Comparison of ENCODE assay signal across 9 mouse cellular contexts in genomic region chr5:90033103-90033502, GRCm38 (mm10).
DNase-seq lines count a peak whose midpoint lies in the region; ATAC-seq and TF ChIP-seq lines count a peak whose summit lies in the region.
"Had no signal": no experiment of that assay in that cellular context is flagged by ENCODE, and none has a peak within 500 bp of the region (broad histone marks: within the 10 kb centered on the region; RNA-seq: fewer than 3 reads in every experiment).

No protein-coding gene starts in this region.

- H3K36me3 ChIP-seq in kidney, embryonic 15.5 days: no peaks in the 10 kb centered on the region
- H3K36me3 ChIP-seq in forebrain, postnatal 0 days (ENCODE audit: insufficient read depth): no peaks in the 10 kb centered on the region
- H3K36me3 ChIP-seq in lung, embryonic 16.5 days (ENCODE audit: control insufficient read depth, insufficient read depth, low read length): no peaks in the 10 kb centered on the region
- H3K36me3 ChIP-seq in liver, postnatal 0 days (replicated peaks; ENCODE audit: insufficient read depth, low read length): no peaks in the 10 kb centered on the region
- no peaks in the 10 kb centered on the region for H3K36me3 ChIP-seq in limb, embryonic 10.5 days
- H3K36me3 ChIP-seq: liver, embryonic 13.5 days had no signal

- no peak overlapping the region for H3K9ac ChIP-seq in kidney, embryonic 15.5 days
- H3K9ac ChIP-seq in forebrain, postnatal 0 days: no peak overlapping the region
- H3K9ac ChIP-seq in lung, embryonic 16.5 days (ENCODE audit: low read length): no peak overlapping the region
- H3K9ac ChIP-seq in liver, postnatal 0 days (replicated peaks): no peak overlapping the region
- H3K9ac ChIP-seq: liver, embryonic 13.5 days had no signal

- no peak overlapping the region for H3K27ac ChIP-seq in kidney, embryonic 15.5 days
- no peak overlapping the region for H3K27ac ChIP-seq in cerebellum, adult 2 months (ENCODE audit: insufficient read depth, low read length)
- H3K27ac ChIP-seq in forebrain, postnatal 0 days (ENCODE audit: low read depth, low read length): peak overlapping the region; percentile 75
- no peak overlapping the region for H3K27ac ChIP-seq in lung, embryonic 16.5 days (ENCODE audit: low read length)
- no peak overlapping the region for H3K27ac ChIP-seq in liver, postnatal 0 days (ENCODE audit: low read depth)
- no peak overlapping the region for H3K27ac ChIP-seq in limb, embryonic 10.5 days
- H3K27ac ChIP-seq: liver, embryonic 13.5 days had no signal

- ATAC-seq in kidney, embryonic 15.5 days (replicated peaks; ENCODE audit: low FRiP score): peak; percentile 90
- ATAC-seq in forebrain, postnatal 0 days: peak; percentile 94
- peak; percentile 65; the same call in 1 of the 2 replicates for ATAC-seq in lung, embryonic 16.5 days (ENCODE audit: low read depth)
- ATAC-seq in liver, postnatal 0 days: no peak

- H3K9me3 ChIP-seq in kidney, embryonic 15.5 days (replicated peaks): no peaks in the 10 kb centered on the region
- H3K9me3 ChIP-seq in forebrain, postnatal 0 days (ENCODE audit: low read length): no peaks in the 10 kb centered on the region
- no peaks in the 10 kb centered on the region for H3K9me3 ChIP-seq in lung, embryonic 16.5 days (ENCODE audit: control insufficient read depth, low read length)
- H3K9me3 ChIP-seq in liver, postnatal 0 days (ENCODE audit: low read length): no peaks in the 10 kb centered on the region
- H3K9me3 ChIP-seq in limb, embryonic 10.5 days (replicated peaks): no peaks in the 10 kb centered on the region
- H3K9me3 ChIP-seq: liver, embryonic 13.5 days had no signal

- TF ChIP-seq EP300 in liver, postnatal 0 days (IDR thresholded peaks at IDR 0.05; ENCODE audit: low read depth): no peak

- no peak for DNase-seq in kidney, adult 8-10 months
- peak; percentile 24 to 59 for DNase-seq in cerebellum, adult 2 months
- DNase-seq in forebrain, postnatal 0 days: peak; percentile 87
- no peak for DNase-seq in liver, postnatal 0 days
- no peak for DNase-seq in adrenal gland, adult 2 months
- no peak for DNase-seq in limb, embryonic 10.5 days (ENCODE audit: low spot score)
- DNase-seq: liver, embryonic 13.5 days had no signal

- no peak overlapping the region for H3K4me3 ChIP-seq in kidney, embryonic 15.5 days (replicated peaks)
- H3K4me3 ChIP-seq in cerebellum, adult 2 months (replicated peaks; ENCODE audit: insufficient read depth, low read depth, low read length): no peak overlapping the region
- H3K4me3 ChIP-seq in forebrain, postnatal 0 days (ENCODE audit: low read depth, low read length): no peak overlapping the region
- no peak overlapping the region for H3K4me3 ChIP-seq in lung, embryonic 16.5 days (ENCODE audit: low read length)
- H3K4me3 ChIP-seq in liver, postnatal 0 days (ENCODE audit: low read depth, low read length): no peak overlapping the region
- no peak overlapping the region for H3K4me3 ChIP-seq in limb, embryonic 10.5 days
- H3K4me3 ChIP-seq: liver, embryonic 13.5 days had no signal

- H3K4me2 ChIP-seq in kidney, embryonic 15.5 days: no peak overlapping the region
- H3K4me2 ChIP-seq in forebrain, postnatal 0 days (ENCODE audit: low read depth): no peak overlapping the region
- no peak overlapping the region for H3K4me2 ChIP-seq in lung, embryonic 16.5 days (ENCODE audit: low read depth, low read length)
- no peak overlapping the region for H3K4me2 ChIP-seq in liver, postnatal 0 days (ENCODE audit: low read depth, low read length)
- H3K4me2 ChIP-seq: liver, embryonic 13.5 days had no signal

- TF ChIP-seq POLR2A in cerebellum, adult 2 months (IDR thresholded peaks at IDR 0.05; ENCODE audit: borderline replicate concordance, insufficient read depth, low read length): no peak

- peaks cover 6% of the 10 kb centered on the region; the same call in 1 of the 2 replicates for H3K27me3 ChIP-seq in kidney, embryonic 15.5 days
- no peaks in the 10 kb centered on the region for H3K27me3 ChIP-seq in cerebellum, adult 2 months (ENCODE audit: control insufficient read depth, insufficient read depth, low read length)
- no peaks in the 10 kb centered on the region for H3K27me3 ChIP-seq in forebrain, postnatal 0 days (ENCODE audit: insufficient read depth, low read length)
- no peaks in the 10 kb centered on the region for H3K27me3 ChIP-seq in lung, embryonic 16.5 days (ENCODE audit: control insufficient read depth, insufficient read depth, low read depth, low read length)
- no peaks in the 10 kb centered on the region for H3K27me3 ChIP-seq in liver, postnatal 0 days (ENCODE audit: insufficient read depth, low read length)
- H3K27me3 ChIP-seq in limb, embryonic 10.5 days (ENCODE audit: low read depth, poor library complexity, severe bottlenecking): no peaks in the 10 kb centered on the region
- H3K27me3 ChIP-seq: liver, embryonic 13.5 days had no signal

- WGBS in kidney, embryonic 15.5 days: 5% methylated on average over 5 of the region's 5 CpGs
- WGBS in cerebellum, adult 2 months: 9% methylated on average over 5 of the region's 5 CpGs
- 28% methylated on average over 5 of the region's 5 CpGs for WGBS in forebrain, postnatal 0 days
- 40% methylated on average over 5 of the region's 5 CpGs for WGBS in lung, embryonic 16.5 days
- 51% methylated on average over 5 of the region's 5 CpGs for WGBS in liver, postnatal 0 days (ENCODE audit: insufficient replicate concordance)
- WGBS in limb, embryonic 10.5 days: 34% methylated on average over 5 of the region's 5 CpGs

- no peak for TF ChIP-seq CTCF in cerebellum, adult 2 months (IDR thresholded peaks at IDR 0.05; ENCODE audit: borderline replicate concordance, insufficient read depth, low read depth, low read length)
- peak; percentile 56 for TF ChIP-seq CTCF in forebrain, postnatal 0 days (IDR thresholded peaks at IDR 0.05; ENCODE audit: low read depth)
- TF ChIP-seq CTCF in liver, postnatal 0 days (IDR thresholded peaks at IDR 0.05; ENCODE audit: low read depth): no peak

- H3K4me1 ChIP-seq in kidney, embryonic 15.5 days: peaks cover 10% of the 10 kb centered on the region
- no peaks in the 10 kb centered on the region for H3K4me1 ChIP-seq in cerebellum, adult 2 months (ENCODE audit: control insufficient read depth, insufficient read depth, low read length)
- H3K4me1 ChIP-seq in forebrain, postnatal 0 days (ENCODE audit: insufficient read depth): no peaks in the 10 kb centered on the region
- H3K4me1 ChIP-seq in lung, embryonic 16.5 days (replicated peaks; ENCODE audit: control insufficient read depth, insufficient read depth, low read length): no peaks in the 10 kb centered on the region
- H3K4me1 ChIP-seq in liver, postnatal 0 days (ENCODE audit: insufficient read depth): peaks cover 4% of the 10 kb centered on the region
- no peaks in the 10 kb centered on the region for H3K4me1 ChIP-seq in limb, embryonic 10.5 days
- H3K4me1 ChIP-seq: liver, embryonic 13.5 days had no signal

Comparison
In these comparisons a context has a peak if more than half of its experiments do, and no peak if none do; other contexts are left out.
1. DNase-seq: peak in cerebellum, adult 2 months (2 of 2) and forebrain, postnatal 0 days (single experiment); none in kidney, adult 8-10 months (0 of 2), liver, postnatal 0 days (single experiment), adrenal gland, adult 2 months (single experiment) and limb, embryonic 10.5 days (single experiment).